ENCODE assay signal across 24 mouse cellular contexts in genomic region chr2:75149036-75149435, GRCm38 (mm10).
"Had no signal": no experiment of that assay in that cellular context is flagged by ENCODE, and none has a peak within 500 bp of the region (broad histone marks: within the 10 kb centered on the region; RNA-seq: fewer than 3 reads in every experiment).

No protein-coding gene starts in this region.

- H3K27ac ChIP-seq: left cerebral cortex, adult 2 months; limb, embryonic 12.5 days; limb, embryonic 13.5 days; limb, embryonic 15.5 days; liver, embryonic 12.5 days; liver, embryonic 13.5 days; liver, embryonic 14.5 days; liver, embryonic 15.5 days; lung, embryonic 15.5 days; macrophage; midbrain, embryonic 10.5 days; midbrain, embryonic 12.5 days; midbrain, embryonic 13.5 days; midbrain, embryonic 15.5 days had no signal

- H3K36me3 ChIP-seq: limb, embryonic 12.5 days; limb, embryonic 13.5 days; limb, embryonic 15.5 days; liver, embryonic 12.5 days; liver, embryonic 13.5 days; liver, embryonic 15.5 days; lung, embryonic 15.5 days; midbrain, embryonic 10.5 days; midbrain, embryonic 12.5 days; midbrain, embryonic 13.5 days; midbrain, embryonic 15.5 days had no signal

- ATAC-seq: liver, embryonic 12.5 days; liver, postnatal 0 days; midbrain, embryonic 13.5 days; midbrain, embryonic 15.5 days; midbrain, embryonic 16.5 days had no signal

- H3K4me1 ChIP-seq: limb, embryonic 15.5 days; liver, embryonic 12.5 days; liver, embryonic 13.5 days; liver, embryonic 15.5 days; megakaryocyte, embryonic 14.5 days; midbrain, embryonic 10.5 days; midbrain, embryonic 12.5 days; midbrain, embryonic 13.5 days; midbrain, embryonic 15.5 days had no signal

- H3K4me2 ChIP-seq: liver, embryonic 13.5 days; liver, embryonic 15.5 days; midbrain, embryonic 12.5 days; midbrain, embryonic 13.5 days; midbrain, embryonic 15.5 days had no signal

- DNase-seq: left cerebral cortex, postnatal 4 days; liver; liver, embryonic 13.5 days; liver, postnatal 0 days; lung, adult 2 months; lung, postnatal 4 days; midbrain, embryonic 14.5 days had no signal

- H3K9me3 ChIP-seq: limb, embryonic 12.5 days; limb, embryonic 13.5 days; limb, embryonic 15.5 days; liver, embryonic 12.5 days; liver, embryonic 13.5 days; liver, embryonic 15.5 days; lung, embryonic 15.5 days; megakaryocyte, embryonic 14.5 days; midbrain, embryonic 10.5 days; midbrain, embryonic 12.5 days; midbrain, embryonic 13.5 days; midbrain, embryonic 15.5 days had no signal

- H3K9ac ChIP-seq: limb, embryonic 12.5 days; limb, embryonic 13.5 days; limb, embryonic 15.5 days; liver, embryonic 12.5 days; liver, embryonic 13.5 days; liver, embryonic 14.5 days; liver, embryonic 15.5 days; liver, postnatal 0 days; lung, embryonic 14.5 days; lung, embryonic 15.5 days; midbrain, embryonic 12.5 days; midbrain, embryonic 13.5 days; midbrain, embryonic 15.5 days had no signal

- H3K27me3 ChIP-seq: liver, embryonic 13.5 days; midbrain, embryonic 15.5 days had no signal

- H3K4me3 ChIP-seq: left cerebral cortex, adult 2 months; limb, embryonic 15.5 days; liver, embryonic 12.5 days; liver, embryonic 13.5 days; liver, embryonic 15.5 days; megakaryocyte, embryonic 14.5 days; midbrain, embryonic 10.5 days; midbrain, embryonic 12.5 days; midbrain, embryonic 13.5 days; midbrain, embryonic 15.5 days; myocyte had no signal
